Mouse (Mus musculus): ENCODE data around the gene Fadd.
A peak's percentile ranks its signal among the peaks of the same experiment; 100 is the strongest.

Gene Fadd

DNA sequence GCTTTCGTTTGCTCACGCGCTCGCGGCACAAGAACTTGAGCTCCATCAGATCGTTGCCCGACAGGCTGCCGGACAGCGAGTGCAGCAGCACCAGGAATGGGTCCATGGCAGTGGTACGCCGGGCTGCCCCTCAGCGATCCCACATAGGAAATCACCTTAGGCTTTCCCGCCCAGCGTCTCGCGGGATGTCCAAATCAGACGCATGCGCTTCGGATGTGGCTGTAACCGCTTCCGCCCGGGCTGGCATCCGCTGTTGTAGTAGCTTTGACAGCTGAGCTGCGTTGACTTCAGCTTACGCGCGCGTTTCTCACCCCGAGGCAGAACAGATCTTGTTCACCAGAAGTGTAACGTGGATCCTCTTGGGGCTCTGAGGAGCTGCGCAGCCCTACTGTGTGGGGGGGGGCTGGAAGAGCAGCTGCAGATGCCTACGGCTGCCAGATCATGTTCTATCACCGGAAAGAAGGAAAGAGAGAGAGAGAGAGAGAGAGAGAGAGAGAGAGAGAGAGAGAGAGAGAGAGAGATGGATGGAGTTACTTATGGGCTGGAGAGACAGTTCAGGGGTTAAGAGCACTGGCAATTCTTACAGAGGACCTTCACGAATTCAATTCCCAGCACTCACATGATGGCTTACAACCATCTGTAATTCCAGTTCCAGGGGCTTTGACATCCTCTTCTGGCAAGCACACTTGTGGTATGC lies at the start of gene Fadd:
Gene Fadd, minus strand, starts transcription at position 180 of the 697 bp plus-strand sequence.
- peak; percentile 85 for DNase-seq (ENCODE audit: low spot score)

DNA sequence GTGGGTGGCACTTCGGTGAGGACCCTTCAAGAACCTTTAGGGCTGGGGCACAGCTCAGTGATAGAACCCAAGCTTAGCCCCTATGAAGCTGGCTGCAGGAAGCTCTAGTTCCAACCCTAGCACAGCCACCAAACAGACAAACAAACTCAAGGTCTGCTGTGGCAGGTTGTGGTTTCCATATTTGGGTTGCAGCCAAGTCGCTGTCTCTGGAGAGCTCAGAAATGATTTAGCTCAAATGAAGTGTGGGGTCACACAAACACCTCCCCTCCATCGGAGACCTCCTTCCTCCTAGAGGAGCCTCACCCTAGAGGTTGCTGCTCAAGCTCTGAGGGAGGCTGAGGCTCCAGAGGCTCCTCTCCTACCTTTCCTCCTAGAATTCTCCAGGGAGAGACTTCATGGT lies 48.4 kb upstream of the Fadd start:
- DNase-seq (ENCODE audit: low spot score) = no peak

DNA sequence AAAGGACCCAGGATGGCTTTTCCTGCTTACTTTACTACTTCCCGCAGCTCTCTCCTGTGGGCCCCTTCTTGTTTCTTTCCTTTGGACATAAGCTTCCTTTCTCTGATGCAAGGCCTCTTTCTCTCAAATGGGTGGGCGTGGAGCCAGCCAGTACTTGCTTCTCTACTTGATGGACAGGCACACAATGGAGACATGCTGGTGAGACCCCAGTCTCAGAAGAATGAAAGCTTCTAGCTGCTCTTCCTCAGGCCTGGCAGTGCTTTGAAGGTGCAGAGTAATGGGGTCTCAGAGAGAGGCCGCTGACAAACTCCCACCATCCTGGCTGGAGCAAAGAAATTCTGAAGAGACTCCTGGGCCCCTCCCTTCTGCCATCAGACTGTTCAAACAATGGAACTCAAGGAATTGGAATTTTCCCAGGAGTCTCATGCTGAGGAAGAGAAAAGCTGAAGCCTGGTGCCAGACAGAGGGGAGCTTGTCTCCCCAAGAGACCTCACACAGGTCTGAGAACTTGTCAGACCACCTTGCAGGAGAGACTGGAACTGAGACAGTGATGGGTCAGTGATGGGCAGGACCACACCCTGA lies 46.2 kb upstream of the Fadd start:
- no peak for DNase-seq (ENCODE audit: low spot score)

DNA sequence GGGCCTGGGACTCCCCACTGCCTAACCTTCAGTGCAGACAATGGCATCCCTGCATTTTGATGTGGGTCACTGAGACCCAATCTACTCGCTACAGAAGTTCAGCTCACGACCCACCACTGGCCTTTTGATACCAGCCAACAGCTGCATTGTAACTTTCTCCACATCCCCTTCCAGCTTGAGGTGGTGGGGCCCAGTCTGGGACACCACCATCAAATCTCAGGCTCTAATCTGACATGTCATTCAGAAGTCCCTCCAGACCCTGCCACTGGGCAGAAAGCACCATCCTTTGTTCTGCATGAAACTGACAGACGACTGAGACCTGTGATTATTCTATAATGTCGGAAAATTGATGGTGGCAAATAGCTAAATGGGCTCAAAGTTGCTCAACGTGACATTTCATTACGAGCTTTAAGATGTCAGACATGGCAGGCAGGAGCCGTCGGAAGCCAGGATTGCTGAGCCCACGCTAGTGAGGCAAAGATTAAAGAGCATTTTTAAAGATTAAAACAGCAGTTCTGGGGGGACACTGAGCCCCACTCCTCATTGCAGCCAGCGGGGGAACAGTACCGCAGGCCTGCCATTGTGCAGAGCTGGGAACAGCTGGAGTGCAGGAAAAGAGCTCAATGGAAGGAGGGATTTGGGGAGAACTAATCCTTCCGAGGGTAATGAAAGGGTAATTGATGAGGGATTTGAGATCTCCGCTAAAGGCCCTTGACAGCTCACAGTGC lies 45.5 kb upstream of the Fadd start:
- DNase-seq (ENCODE audit: low spot score) = no peak

DNA sequence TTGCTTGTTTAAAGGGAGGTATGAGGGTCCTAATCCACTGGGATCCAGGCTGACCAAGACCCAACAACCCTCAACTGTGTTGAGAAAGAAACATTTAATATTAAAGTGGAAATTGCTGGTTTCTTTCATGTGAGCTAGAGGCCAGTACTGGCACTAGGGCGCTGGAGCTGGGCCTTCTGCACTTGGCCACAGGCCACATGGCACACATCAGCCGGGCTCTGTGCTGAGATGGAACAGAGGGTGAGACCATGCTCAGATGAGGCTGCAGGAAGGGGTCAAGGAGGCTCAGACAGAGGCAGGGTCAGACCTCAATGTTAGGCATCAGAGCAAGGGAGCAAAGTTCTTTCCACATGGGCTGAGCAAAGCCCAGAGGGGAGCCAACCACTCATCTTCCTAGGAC lies 43.8 kb upstream of the Fadd start:
- DNase-seq (ENCODE audit: low spot score) = no peak

DNA sequence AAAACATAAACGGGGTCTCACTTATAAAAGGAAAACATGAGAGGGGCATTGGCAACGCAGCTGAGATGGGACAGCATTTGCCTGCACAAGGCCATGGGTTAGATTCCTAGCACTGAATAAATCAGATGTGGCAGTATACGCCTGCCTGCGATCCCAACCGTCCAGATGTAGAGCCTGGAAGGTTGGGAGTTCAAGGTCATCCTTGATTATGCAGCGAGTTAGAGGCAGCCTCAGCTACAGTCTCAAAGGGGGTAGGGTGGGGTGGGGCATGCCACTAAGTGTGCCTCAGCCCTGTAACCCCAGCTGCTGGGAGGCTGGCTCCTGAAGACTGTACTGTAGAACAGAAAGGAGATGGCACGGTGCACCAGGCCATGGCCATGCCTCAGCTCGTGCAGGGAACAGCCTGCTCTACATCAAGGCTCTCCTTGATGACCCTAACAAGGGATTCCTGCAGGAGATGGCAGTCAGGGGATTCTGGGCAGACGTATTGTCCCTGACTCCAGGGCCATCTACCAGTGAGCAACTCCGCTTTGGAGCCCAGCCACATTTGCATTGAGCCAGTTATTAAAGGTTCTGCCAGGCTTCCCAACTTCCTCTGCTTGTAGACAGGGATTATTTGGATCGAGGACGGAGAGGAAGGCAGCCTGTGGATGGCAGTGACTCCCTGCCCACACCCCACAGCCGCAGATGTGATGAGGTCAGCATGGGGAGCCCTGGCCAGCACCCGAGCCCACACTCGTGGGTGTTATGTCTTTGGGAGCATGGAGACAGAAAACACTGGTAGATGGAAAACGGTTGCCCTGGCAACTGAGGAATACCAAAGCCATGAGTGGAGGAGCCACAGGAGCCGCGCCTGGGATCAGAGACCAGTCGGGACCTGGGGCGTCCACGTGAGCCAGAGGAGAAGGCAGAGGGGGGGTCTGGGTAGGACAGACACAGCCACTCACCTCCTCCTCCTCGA lies 38.7 kb upstream of the Fadd start:
- DNase-seq (ENCODE audit: low spot score) = no peak

DNA sequence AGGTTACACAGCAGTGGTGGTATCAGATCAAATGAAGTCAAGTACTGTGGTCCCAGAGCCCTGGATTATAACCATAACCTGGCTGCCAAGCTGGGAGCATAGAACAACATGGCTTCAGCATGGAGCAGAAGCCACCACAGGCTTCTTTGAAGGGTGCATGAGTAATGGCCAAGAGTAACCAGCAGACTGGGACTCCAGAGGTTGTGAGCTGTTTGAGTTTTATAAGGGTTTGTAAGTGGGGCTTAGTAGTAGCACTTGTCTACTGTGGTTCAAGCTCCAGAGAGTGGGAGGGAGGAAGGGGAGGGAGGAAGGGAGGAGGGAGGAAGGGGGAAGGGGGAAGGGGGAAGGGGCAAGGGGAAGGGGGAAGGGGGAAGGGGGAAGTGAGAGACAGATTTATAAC lies 38.1 kb upstream of the Fadd start:
- DNase-seq (ENCODE audit: low spot score) = no peak

DNA sequence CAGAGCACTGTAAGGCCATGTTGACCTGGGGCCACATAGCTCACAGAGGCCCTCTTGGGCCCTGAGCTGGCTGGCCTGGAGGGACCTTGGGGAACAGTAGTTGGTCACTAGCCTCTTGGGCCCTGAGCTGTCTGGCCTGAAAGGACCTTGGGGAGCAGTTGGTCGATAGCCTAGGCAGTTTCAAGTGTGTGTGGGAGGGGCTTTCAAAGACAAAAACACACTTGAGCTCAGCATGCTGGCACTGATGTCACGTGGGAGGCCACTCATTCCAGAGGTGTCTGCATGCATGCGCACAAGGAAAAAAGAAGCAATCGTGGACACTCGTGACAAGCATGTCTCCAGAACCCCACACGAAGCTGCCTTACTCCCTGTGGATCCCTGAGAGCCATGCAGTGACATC lies 33.1 kb upstream of the Fadd start:
- no peak for DNase-seq (ENCODE audit: low spot score)

DNA sequence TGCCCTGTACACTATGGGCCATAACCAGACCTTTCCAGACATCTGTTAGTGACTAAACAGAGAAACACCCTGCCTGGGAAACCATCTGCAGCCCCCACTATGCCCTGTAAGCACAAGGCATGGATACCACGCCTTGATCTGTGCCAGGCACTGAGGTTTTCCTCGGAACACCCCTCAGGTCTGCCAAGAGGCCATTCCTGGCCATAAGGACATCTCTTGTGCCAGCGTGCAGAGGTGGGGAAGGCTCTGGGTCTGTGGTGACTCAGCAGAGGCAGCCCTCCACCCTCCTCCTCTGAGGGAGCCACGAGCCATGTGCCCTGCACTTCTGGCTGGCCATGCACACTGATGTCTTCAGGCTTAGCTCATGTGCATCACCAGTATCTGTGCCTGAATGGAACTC lies 30.6 kb upstream of the Fadd start:
- no peak for DNase-seq (ENCODE audit: low spot score)

DNA sequence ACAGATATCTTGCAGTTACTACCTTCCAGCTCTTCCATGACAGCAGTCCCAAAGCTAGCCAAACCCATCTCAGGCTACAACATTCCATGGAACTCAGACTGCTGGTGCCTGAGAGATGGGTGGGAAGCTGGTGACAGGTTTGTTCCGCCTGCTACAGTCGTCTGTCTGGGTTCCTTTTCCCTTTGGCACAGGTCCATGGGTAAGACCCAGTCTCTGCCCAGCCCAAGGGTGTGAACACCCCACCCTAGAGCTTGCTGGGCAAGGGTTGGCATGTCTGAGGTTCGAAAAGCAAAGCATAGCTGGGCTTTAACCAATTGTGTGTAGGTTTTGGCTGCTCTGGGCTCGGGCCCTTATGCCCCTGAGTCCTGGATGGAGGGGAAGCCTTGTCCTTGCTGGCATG lies 30.1 kb upstream of the Fadd start:
- DNase-seq (ENCODE audit: low spot score) = no peak

DNA sequence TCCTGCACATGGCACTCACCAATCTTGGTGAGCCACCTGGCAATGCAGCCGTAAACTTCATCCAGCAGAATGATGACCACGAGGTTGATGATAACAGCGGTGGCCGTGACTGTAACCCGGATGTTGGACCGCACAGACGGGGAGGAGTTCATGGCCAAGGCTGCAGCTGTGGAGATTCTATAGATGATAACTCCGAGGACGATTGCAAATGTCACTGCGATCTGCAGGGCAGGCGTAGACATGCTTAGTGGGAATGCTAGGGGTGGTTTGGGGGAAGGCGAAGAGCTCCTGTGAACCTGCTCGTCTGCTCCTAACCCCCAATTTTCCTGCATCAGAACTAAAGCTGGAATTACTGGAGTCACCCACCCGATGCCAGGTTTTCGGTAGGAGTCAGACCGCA lies 29.3 kb upstream of the Fadd start:
- no peak for DNase-seq (ENCODE audit: low spot score)

DNA sequence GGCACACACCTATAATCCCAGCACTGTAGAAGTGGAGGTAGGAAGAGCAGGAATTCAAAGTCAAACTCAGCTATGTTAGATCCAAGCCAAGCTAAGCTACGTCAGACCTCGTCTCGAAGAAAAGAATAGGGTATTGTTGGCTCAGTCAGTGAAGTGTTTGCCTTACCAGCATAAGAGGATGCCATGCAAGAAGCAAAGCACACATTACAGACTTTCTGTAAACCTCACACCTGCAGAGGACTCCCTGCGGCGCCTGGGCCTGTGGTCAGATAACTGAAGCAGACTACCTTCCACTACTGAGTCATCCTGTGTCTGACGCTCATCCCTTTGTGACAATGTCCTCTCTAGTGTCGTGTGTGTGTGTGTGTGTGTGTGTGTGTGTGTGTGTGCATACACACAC lies 27.3 kb upstream of the Fadd start:
- DNase-seq (ENCODE audit: low spot score) = no peak

DNA sequence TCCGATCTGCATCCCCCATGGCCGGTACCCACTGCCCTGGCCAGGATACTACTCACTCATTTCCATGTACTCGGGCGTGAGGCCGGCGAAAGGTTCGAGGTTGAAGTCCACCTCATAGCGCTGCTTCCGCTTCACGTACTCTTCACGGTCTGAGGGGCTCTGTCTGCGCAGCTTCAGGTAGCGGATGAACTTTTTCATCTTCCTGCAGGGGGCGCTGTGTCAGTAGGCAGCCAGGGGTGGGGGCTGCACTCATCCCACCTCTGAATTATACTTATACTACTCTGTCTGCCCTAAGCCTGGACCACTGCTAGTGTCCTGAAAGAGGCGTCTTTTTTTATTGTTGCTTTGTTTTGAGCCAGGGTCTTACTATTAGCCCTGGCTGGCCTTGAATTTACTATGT lies 25.6 kb upstream of the Fadd start:
- DNase-seq (ENCODE audit: low spot score) = no peak

DNA sequence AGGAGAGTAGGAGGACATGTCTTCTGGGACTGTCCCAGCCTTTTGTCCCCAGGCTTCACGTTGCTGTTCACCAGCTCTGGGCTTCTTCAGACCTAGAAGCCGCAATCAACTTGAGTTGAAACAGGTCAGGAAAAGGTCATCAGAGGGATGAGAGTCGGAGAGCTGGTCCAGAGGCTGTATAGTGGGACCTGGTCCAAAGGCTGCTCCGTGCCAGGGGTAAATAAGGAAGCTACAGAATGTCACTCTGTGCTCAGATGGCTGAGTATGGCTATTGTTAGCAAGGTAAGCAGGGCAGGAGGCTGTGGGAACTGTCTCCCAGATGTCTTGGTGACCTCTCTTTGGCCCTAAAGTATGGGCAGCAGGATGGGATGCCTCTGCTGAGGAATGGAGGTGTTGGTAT lies 22.5 kb upstream of the Fadd start:
- no peak for DNase-seq (ENCODE audit: low spot score)

DNA sequence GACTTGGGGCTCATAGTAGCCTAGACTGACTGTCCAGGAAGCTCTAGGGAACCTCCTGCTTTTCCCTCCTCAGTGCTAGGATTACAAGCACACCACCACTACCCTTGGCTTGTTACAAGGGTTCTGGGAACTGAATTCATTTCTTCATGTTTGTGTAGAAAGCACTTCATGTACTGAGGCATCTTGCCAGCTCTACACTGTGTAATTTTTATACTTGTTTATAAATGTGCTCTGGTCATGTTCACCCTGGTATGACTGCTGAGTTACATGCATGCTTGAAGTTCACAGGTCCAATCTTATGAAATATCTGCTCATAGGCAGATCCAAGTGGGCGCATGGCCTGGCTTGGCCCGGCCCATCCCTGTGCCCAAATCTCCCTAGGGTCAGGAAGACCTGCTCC lies 22.0 kb upstream of the Fadd start:
- DNase-seq (ENCODE audit: low spot score) = no peak

DNA sequence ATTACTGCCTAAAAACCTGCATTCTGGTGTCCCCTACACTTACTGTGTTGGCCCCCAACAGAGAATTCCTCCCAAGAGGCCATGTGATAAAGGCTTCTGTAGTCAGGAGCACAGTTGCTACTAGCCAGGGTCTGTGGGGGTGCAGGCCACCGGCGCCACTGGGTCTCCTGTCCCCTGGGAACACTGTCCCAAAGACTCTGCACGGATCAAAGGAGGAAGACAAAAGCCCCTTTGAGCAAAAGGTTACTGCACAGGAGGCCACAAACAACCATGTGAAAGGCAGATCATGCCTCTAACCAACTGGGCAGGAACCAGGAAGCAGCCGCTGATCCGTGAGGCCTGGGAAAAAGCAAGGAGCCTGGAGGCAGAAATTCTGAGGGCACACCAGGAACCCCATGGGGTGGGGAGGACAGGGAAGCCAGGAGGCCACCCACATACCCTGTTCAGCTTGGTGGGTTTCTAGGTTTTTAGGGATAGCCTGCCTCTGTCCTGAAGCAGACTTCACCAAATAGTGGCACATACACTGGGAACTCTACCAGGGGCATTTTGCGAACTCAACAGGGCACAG lies 18.2 kb upstream of the Fadd start:
- no peak for DNase-seq (ENCODE audit: low spot score)

DNA sequence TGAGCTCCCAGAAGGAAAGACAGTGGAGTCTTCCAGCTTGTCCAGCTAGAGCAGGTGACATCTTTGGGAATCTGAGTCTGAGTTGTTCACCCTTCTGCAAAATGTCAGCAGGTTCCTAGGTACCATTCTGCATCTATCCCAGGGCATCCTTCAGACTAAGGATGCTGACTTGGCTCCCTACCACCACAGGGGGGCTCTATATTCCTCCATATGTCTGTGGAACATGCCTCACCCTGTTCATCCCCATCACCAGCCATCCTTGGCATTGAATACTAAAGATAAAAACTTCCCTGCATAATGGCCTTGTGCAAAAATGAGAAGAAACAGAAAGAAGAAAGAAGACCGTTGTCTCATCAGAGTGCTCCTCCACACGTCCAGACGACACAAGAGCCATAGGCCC lies 7.2 kb upstream of the Fadd start:
- no peak for DNase-seq (ENCODE audit: low spot score)

DNA sequence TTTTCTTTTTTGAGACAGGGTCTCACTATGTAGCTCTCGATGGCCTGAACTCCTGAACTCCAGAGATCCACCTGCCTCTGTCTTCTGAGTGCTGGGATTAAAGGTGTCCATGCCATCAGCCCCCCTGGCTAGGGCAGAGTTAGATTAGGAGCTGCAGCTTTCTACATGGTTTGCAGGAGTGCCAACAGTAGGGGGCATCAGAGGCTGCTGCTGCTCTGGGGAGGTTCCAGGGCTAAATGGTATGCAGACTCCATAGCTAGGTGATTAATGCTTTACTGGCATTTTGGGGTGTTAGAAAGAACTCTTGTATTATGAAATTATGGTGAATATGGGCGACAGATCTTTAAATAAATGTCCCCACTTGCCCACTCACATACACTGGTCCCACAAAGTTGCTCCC lies 5.0 kb upstream of the Fadd start:
- DNase-seq (ENCODE audit: low spot score) = no peak

DNA sequence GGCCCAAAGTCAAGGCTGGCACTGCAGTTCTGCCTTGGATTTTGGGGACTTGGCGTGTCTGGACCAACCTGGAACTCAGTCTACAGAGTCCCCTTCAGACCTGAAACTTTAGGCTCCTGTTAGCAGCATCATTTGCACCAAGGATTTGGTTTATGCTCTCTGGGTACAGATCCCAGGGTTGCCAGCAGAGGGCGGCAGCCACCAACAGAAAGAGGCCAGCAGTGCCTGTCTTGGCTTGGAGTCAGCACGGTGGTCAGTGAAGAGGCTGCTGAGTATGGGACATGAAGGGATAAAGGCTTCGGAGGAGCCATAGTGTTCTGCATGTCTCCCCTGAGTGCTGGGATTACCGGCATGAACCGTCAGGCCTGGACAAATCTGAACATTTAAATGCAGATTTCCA lies 3.4 kb upstream of the Fadd start:
- DNase-seq (ENCODE audit: low spot score) = peak; percentile 32

DNA sequence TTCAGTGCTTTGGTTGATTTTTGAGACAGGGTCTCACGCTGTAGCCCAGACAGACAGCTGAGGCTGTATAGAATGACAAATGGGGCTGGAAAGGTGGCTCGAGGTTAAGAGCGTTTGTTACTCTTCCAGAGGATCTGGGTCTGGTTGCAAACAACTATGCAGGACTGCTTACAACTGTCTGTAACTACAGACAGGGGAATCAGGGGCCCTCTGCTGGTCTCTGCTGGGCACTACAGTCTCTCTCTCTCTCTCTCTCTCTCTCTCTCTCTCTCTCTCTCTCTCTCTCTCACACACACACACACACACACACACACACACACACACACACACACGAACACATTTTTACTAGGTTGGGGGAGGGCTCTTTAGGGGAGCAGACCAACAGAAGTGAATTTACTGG lies 1.4 kb upstream of the Fadd start:
- DNase-seq (ENCODE audit: low spot score) = no peak

DNA sequence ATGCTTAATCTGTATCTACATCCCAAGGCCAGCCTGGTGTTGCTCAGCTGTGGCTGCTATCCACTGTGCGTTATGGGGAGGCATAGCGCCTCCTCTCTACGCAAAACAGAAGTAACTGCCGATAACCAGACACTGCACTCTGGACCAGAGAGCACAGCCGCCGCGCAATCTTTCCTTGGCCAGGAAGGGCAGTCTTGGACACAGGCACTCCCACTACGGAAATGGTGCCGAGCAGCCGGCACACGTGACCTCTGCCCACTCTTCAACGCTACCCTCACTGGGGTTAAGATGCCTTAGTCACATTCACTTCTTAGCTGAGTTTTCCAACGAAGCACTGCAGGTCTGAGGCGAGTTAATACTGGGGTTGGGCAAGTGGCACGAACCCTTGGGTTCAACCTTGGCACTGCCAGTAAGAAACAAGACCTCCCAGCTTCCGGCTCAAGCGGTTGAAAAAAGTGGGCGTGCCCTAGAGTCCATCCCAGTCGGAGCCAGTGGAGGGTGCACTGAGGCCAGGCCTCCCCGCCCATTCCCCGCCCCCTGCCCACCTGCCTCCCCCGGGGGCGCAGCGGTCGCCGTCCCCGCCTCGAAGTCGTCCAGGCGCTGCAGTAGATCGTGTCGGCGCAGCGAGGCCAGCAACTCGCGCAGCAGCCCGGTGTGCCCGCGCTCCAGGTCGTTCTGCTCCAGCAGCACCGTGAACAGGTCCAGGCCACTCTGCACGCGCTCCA lies 542 bp downstream of the Fadd start:
- peak; percentile 39 for DNase-seq (ENCODE audit: low spot score)

Measured in urinary bladder, postnatal 10 days (tissue).